Mouse (Mus musculus): ENCODE measurements around the gene Rec114. TPM values are rescaled to one million over a fixed set of nuclear protein-coding genes. Genes with fewer than 3 reads are reported as not detected.

Rec114 gene
- polyA plus RNA-seq, 1 experiment from 2014 or later: 3.2 TPM

DNA sequence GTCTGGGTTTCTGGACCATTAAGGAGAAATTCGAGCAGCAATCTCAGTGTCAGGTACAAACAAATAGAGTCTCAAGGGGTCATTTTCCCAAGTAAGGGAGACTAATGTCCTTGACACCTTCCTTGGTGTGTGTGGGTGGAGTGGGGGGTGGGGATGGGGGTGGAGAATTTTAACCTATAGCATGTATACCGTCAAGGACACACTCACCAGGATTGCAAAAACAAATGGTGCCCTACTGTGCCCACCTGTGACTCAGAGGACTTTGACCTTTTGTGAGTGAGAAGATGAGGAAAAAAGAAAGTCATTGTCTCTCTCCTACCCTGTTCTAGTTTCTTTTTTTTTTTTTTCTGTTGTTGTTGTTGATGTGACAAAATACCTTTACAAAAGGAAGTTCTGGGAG lies 18.3 kb upstream of the Rec114 start:
- ATAC-seq (ENCODE audit: low read depth) (no peak), DNase-seq (ENCODE audit: low spot score) (no peak)
- Histone ChIP-seq H3K4me2 (ENCODE audit: low read depth, low read length) (no peak overlapping the region), H3K4me3 (ENCODE audit: low read depth, low read length) (no peak overlapping the region), H3K36me3 (ENCODE audit: control insufficient read depth, insufficient read depth, low read length) (no peaks in the 10 kb centered on the region), H3K9me3 (ENCODE audit: control insufficient read depth, low read length) (no peaks in the 10 kb centered on the region), H3K27ac (replicated peaks; ENCODE audit: low read depth, low read length) (no peak overlapping the region), H3K9ac (ENCODE audit: low read depth, low read length) (no peak overlapping the region), H3K4me1 (ENCODE audit: control insufficient read depth, insufficient read depth, low read length) (no peaks in the 10 kb centered on the region), H3K27me3 (replicated peaks; ENCODE audit: control insufficient read depth, insufficient read depth, low read length) (no peaks in the 10 kb centered on the region)
- WGBS: 53% methylated on average over 2 of the region's 2 CpGs

- Histone ChIP-seq H3K4me3 (ENCODE audit: low read depth, low read length) (no peak overlapping the region), H3K9ac (ENCODE audit: low read depth, low read length) (no peak overlapping the region), H3K36me3 (ENCODE audit: control insufficient read depth, insufficient read depth, low read length) (no peaks in the 10 kb centered on the region), H3K27me3 (replicated peaks; ENCODE audit: control insufficient read depth, insufficient read depth, low read length) (no peaks in the 10 kb centered on the region), H3K27ac (replicated peaks; ENCODE audit: low read depth, low read length) (no peak overlapping the region), H3K4me2 (ENCODE audit: low read depth, low read length) (no peak overlapping the region), H3K4me1 (ENCODE audit: control insufficient read depth, insufficient read depth, low read length) (no peaks in the 10 kb centered on the region), H3K9me3 (ENCODE audit: control insufficient read depth, low read length) (no peaks in the 10 kb centered on the region)
- DNase-seq (ENCODE audit: low spot score) (no peak), ATAC-seq (ENCODE audit: low read depth) (no peak)
- 83% methylated on average over 7 of the region's 7 CpGs for WGBS
These were observed 15.0 kb upstream of the Rec114 start for GRCm38 (mm10) chr9:58758754-58759153.

GRCm38 (mm10) chr9:58756371-58757132 lies 12.8 kb upstream of the Rec114 start:
- WGBS: 67% methylated on average over 12 of the region's 12 CpGs
- Histone ChIP-seq H3K4me2 (ENCODE audit: low read depth, low read length) (no peak overlapping the region), H3K9ac (ENCODE audit: low read depth, low read length) (no peak overlapping the region)

GRCm38 (mm10) chr9:58753606-58754005 lies 9.8 kb upstream of the Rec114 start:
- no peaks in the 10 kb centered on the region for H3K36me3 ChIP-seq (ENCODE audit: control insufficient read depth, insufficient read depth, low read length)
- no peaks in the 10 kb centered on the region for H3K9me3 ChIP-seq (ENCODE audit: control insufficient read depth, low read length)
- H3K27me3 ChIP-seq (replicated peaks; ENCODE audit: control insufficient read depth, insufficient read depth, low read length): no peaks in the 10 kb centered on the region
- H3K4me2 ChIP-seq (ENCODE audit: low read depth, low read length): no peak overlapping the region
- no peak overlapping the region for H3K4me3 ChIP-seq (ENCODE audit: low read depth, low read length)
- H3K9ac ChIP-seq (ENCODE audit: low read depth, low read length): no peak overlapping the region
- H3K4me1 ChIP-seq (ENCODE audit: control insufficient read depth, insufficient read depth, low read length): no peaks in the 10 kb centered on the region
- 0 out of 2 replicates have a peak overlapping the region, but pooled peaks have one; percentile 7 for H3K27ac ChIP-seq (replicated peaks; ENCODE audit: low read depth, low read length)
- ATAC-seq (ENCODE audit: low read depth): no peak
- WGBS: 65% methylated on average over 1 of the region's 1 CpGs
- peak; percentile 67 for DNase-seq (ENCODE audit: low spot score)

More at GRCm38 (mm10) chr9:58756371-58757132, 12.8 kb upstream of the Rec114 start:
- Histone ChIP-seq H3K4me3 (ENCODE audit: low read depth, low read length) (no peak overlapping the region), H3K9me3 (ENCODE audit: control insufficient read depth, low read length) (no peaks in the 10 kb centered on the region), H3K4me1 (ENCODE audit: control insufficient read depth, insufficient read depth, low read length) (no peaks in the 10 kb centered on the region), H3K27ac (replicated peaks; ENCODE audit: low read depth, low read length) (no peak overlapping the region), H3K36me3 (ENCODE audit: control insufficient read depth, insufficient read depth, low read length) (no peaks in the 10 kb centered on the region), H3K27me3 (replicated peaks; ENCODE audit: control insufficient read depth, insufficient read depth, low read length) (no peaks in the 10 kb centered on the region)
- no peak for ATAC-seq (ENCODE audit: low read depth)
- DNase-seq (ENCODE audit: low spot score): no peak

DNA sequence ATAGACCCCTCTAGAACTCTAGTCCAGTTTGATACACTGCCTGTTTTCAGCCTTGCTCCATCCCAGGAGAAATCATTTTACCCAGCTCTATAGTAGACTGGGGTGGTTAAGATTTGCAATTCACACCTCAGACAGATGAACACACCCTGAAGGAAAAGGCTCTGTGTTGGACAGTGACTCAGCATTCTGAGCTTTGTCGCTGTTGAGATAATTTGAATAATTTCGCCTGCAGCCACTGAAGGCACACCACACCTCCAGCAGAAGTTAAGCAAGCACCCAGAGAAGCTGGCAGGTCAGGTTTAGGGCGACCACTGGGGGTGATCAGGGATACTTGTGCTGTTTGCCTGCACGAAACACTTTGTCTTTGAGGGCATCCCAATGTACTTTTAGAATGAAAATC lies 4.4 kb upstream of the Rec114 start:
- Histone ChIP-seq H3K36me3 (ENCODE audit: control insufficient read depth, insufficient read depth, low read length) (no peaks in the 10 kb centered on the region), H3K4me3 (ENCODE audit: low read depth, low read length) (no peak overlapping the region), H3K4me2 (ENCODE audit: low read depth, low read length) (no peak overlapping the region), H3K4me1 (ENCODE audit: control insufficient read depth, insufficient read depth, low read length) (no peaks in the 10 kb centered on the region), H3K9ac (ENCODE audit: low read depth, low read length) (no peak overlapping the region), H3K27me3 (replicated peaks; ENCODE audit: control insufficient read depth, insufficient read depth, low read length) (no peaks in the 10 kb centered on the region), H3K27ac (replicated peaks; ENCODE audit: low read depth, low read length) (no peak overlapping the region), H3K9me3 (ENCODE audit: control insufficient read depth, low read length) (no peaks in the 10 kb centered on the region)
- 48% methylated on average over 4 of the region's 4 CpGs for WGBS
- no peak for DNase-seq (ENCODE audit: low spot score)
- no peak for ATAC-seq (ENCODE audit: low read depth)

DNA sequence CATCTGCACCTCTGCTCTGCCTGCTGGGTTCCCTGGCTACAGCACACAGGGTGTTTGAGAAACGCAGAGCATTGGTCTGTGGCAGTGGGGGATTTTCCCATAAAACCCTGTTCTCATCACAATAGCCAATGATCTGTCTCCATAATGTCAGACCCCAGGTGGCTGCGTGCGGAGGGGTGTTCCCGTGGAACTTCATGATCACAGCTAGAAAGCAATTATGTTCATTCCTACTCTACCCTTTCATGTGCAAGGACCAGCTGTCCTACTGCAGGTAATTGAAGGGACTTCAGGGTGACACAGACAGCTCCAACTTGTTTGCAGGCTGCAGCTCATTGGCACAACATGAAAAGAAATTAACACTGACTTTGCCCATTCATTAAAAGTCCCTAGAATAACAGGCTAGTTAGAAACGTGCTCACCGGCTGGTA lies 3.6 kb upstream of the Rec114 start:
- Histone ChIP-seq H3K27me3 (replicated peaks; ENCODE audit: control insufficient read depth, insufficient read depth, low read length) (no peaks in the 10 kb centered on the region), H3K36me3 (ENCODE audit: control insufficient read depth, insufficient read depth, low read length) (no peaks in the 10 kb centered on the region), H3K4me1 (ENCODE audit: control insufficient read depth, insufficient read depth, low read length) (no peaks in the 10 kb centered on the region), H3K9me3 (ENCODE audit: control insufficient read depth, low read length) (no peaks in the 10 kb centered on the region), H3K4me3 (ENCODE audit: low read depth, low read length) (no peak overlapping the region), H3K9ac (ENCODE audit: low read depth, low read length) (no peak overlapping the region), H3K4me2 (ENCODE audit: low read depth, low read length) (no peak overlapping the region), H3K27ac (replicated peaks; ENCODE audit: low read depth, low read length) (no peak overlapping the region)
- 40% methylated on average over 6 of the region's 6 CpGs for WGBS
- no peak for DNase-seq (ENCODE audit: low spot score)
- no peak for ATAC-seq (ENCODE audit: low read depth)

DNA sequence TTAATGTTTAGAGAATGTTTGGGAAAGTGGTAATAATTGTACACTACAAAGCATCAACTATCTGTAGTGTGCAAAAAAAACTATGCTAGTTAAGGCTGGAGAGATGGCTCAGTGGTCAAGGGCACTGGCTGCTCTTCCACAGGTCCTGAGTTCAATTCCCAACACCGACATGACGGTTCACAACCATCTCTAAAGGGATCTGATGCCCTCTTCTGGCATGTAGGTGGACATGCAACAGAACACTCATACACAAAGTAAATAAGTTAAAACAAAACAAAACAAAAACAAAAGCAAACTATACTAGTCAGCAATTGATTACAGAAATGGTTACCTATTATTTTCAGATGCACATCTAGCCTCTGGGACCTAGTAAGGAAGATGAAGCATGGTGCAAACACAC lies 1.1 kb downstream of the Rec114 start:
- Histone ChIP-seq H3K27ac (replicated peaks; ENCODE audit: low read depth, low read length) (no peak overlapping the region), H3K9ac (ENCODE audit: low read depth, low read length) (no peak overlapping the region), H3K4me2 (ENCODE audit: low read depth, low read length) (no peak overlapping the region), H3K9me3 (ENCODE audit: control insufficient read depth, low read length) (no peaks in the 10 kb centered on the region), H3K36me3 (ENCODE audit: control insufficient read depth, insufficient read depth, low read length) (no peaks in the 10 kb centered on the region), H3K4me3 (ENCODE audit: low read depth, low read length) (no peak overlapping the region), H3K27me3 (replicated peaks; ENCODE audit: control insufficient read depth, insufficient read depth, low read length) (no peaks in the 10 kb centered on the region), H3K4me1 (ENCODE audit: control insufficient read depth, insufficient read depth, low read length) (no peaks in the 10 kb centered on the region)
- DNase-seq (ENCODE audit: low spot score) (no peak), ATAC-seq (ENCODE audit: low read depth) (no peak)
- 90% methylated on average over 2 of the region's 2 CpGs for WGBS

DNA sequence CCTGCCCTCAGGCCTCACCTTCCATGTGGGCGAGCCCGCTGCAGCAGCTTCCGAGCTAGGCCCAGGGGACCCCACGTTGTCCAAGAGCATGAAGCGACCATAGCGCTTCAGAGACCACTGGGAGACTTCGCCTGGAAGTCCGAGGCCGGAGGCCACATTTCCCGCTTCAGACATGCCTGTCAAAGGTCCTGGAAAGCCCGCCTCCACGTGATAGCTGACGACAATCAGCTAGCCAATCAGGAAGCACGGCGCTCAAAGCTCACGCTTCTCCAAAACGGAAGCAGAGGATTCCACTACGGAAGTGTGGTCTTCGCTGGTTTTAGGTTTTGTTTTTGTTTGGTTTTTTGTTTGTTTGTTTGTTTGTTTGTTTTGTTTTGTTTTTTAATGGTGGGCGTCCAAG lies 2.4 kb downstream of the Rec114 start:
- Histone ChIP-seq H3K9ac (ENCODE audit: low read depth, low read length) (no peak overlapping the region), H3K4me3 (ENCODE audit: low read depth, low read length) (no peak overlapping the region), H3K36me3 (ENCODE audit: control insufficient read depth, insufficient read depth, low read length) (no peaks in the 10 kb centered on the region), H3K4me2 (ENCODE audit: low read depth, low read length) (no peak overlapping the region), H3K9me3 (ENCODE audit: control insufficient read depth, low read length) (no peaks in the 10 kb centered on the region), H3K27me3 (replicated peaks; ENCODE audit: control insufficient read depth, insufficient read depth, low read length) (no peaks in the 10 kb centered on the region), H3K4me1 (ENCODE audit: control insufficient read depth, insufficient read depth, low read length) (no peaks in the 10 kb centered on the region), H3K27ac (replicated peaks; ENCODE audit: low read depth, low read length) (no peak overlapping the region)
- WGBS: 81% methylated on average over 20 of the region's 20 CpGs
- ATAC-seq (ENCODE audit: low read depth): no peak
- no peak for DNase-seq (ENCODE audit: low spot score)

DNA sequence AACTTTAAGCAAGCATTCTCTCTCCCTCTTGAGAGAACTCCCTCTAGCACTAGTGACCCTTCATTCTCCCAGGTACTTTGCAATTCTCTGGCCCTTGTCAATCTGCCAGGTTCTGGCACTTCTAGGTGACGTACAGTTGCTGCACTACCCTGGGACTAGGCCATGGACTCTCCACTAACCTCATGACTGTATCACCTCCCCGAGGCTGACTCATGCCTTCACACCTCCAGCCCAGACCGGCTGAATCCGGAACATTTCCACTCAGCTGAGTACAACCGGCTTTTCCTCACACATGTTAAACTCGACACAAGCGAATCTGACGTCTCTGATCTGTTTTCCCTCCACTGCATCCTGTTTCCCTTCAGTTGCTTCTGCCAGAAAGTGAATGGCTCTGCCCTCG lies 4.0 kb downstream of the Rec114 start:
- no peak for ATAC-seq (ENCODE audit: low read depth)
- whole genome bisulfite sequencing: 64% methylated on average over 9 of the region's 9 CpGs
- peak; percentile 28 for DNase-seq (ENCODE audit: low spot score)

More for the DNA sequence above, 4.0 kb downstream of the Rec114 start:
- Histone ChIP-seq H3K9me3 (ENCODE audit: control insufficient read depth, low read length) (no peaks in the 10 kb centered on the region), H3K27me3 (replicated peaks; ENCODE audit: control insufficient read depth, insufficient read depth, low read length) (no peaks in the 10 kb centered on the region), H3K4me2 (ENCODE audit: low read depth, low read length) (no peak overlapping the region), H3K4me3 (ENCODE audit: low read depth, low read length) (no peak overlapping the region), H3K9ac (ENCODE audit: low read depth, low read length) (no peak overlapping the region), H3K27ac (replicated peaks; ENCODE audit: low read depth, low read length) (no peak overlapping the region), H3K4me1 (ENCODE audit: control insufficient read depth, insufficient read depth, low read length) (no peaks in the 10 kb centered on the region), H3K36me3 (ENCODE audit: control insufficient read depth, insufficient read depth, low read length) (no peaks in the 10 kb centered on the region)
